Mouse (Mus musculus) lung, embryonic 15.5 days (tissue): ENCODE measurements around the gene Ghrhr. TPM values are rescaled to one million over a fixed set of nuclear protein-coding genes. Genes with fewer than 3 reads are reported as not detected.
A peak's percentile ranks its signal among the peaks of the same experiment; 100 is the strongest.

ENCODE experiments used
- ATAC-seq: fragments of 200-750 bp; cut with Nextera tagmentation; 2 replicates; pipeline ENCODE4 v1.8.0; 2017; ENCODE audit warnings: moderate number of reproducible peaks, borderline replicate concordance; ENCODE audit not compliant: low FRiP score, low TSS enrichment; ENCODE audit errors: extremely low read depth
- H3K27ac ChIP-seq: fragments of 300-500 bp; sonication (generic); 2 replicates; pipeline ENCODE4 v1.5.1; 2015; ENCODE audit warnings: moderate library complexity, mild to moderate bottlenecking, inconsistent platforms
- H3K27me3 ChIP-seq: fragments of 300-500 bp; sonication (generic); 2 replicates; pipeline ENCODE4 v1.6.1; 2015; ENCODE audit warnings: inconsistent platforms
- H3K36me3 ChIP-seq: fragments of 300-500 bp; sonication (generic); 2 replicates; pipeline ENCODE4 v1.6.1; 2015; ENCODE audit warnings: inconsistent platforms
- H3K4me1 ChIP-seq: fragments of 300-500 bp; sonication (generic); 2 replicates; pipeline ENCODE4 v1.6.1; 2015; ENCODE audit warnings: inconsistent platforms
- H3K4me2 ChIP-seq: fragments of 300-500 bp; sonication (generic); 2 replicates; pipeline ENCODE4 v1.6.1; 2015; ENCODE audit warnings: inconsistent platforms, mild to moderate bottlenecking, moderate library complexity
- H3K4me3 ChIP-seq: fragments of 300-500 bp; sonication (generic); 2 replicates; pipeline ENCODE4 v1.5.1; 2015; ENCODE audit warnings: mild to moderate bottlenecking, inconsistent platforms
- H3K9ac ChIP-seq: fragments of 300-500 bp; sonication (generic); 2 replicates; pipeline ENCODE4 v1.6.1; 2015; ENCODE audit warnings: inconsistent platforms
- H3K9me3 ChIP-seq: fragments of 300-500 bp; sonication (generic); 2 replicates; pipeline ENCODE4 v1.6.1; 2016; ENCODE audit warnings: inconsistent platforms
- WGBS: fragments of 180-500 bp; shearing (Covaris S2); methylation state at CpG from one replicate; pipeline ENCODE4 v1.1.7; 2015; 5-methylcytosine and 5-hydroxymethylcytosine counted together
- polyA plus RNA-seq: library from polyadenylated mRNA; unstranded; fragments of >200 nt; fragmentation: Nextera tagmentation; extraction: Ambion mirVana; gene quantifications from 2 replicates; pipeline ENCODE4 v1.2.1, GENCODE M21; 2015

Ghrhr gene
- polyA plus RNA-seq, 1 experiment from 2014 or later: 0.09 TPM

DNA sequence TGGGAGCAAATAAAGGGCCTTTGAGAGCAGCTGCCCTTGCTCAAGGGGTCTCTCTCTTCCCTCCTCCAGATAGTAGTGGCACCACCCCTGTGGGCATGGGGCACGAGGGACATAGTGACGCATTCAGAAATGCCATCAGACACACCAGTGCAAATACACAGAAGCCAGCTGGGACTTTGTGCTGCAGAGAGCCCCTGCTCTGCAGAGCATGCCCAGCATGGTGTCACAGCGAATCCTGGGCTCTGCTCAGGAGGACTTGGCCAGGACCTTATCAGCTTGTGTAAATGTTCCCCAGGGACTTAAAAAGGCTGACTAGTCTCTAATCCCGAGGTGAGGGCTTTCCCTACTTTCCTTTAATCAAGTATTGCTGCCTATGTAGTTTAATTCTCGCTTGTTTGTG is 34.4 kb upstream of the Ghrhr start:
- Histone ChIP-seq H3K27ac (peak overlapping the region; percentile 75), H3K27me3 (no peaks in the 10 kb centered on the region), H3K9ac (no peak overlapping the region), H3K36me3 (no peaks in the 10 kb centered on the region), H3K4me1 (peaks cover 74% of the 10 kb centered on the region), H3K4me2 (peak overlapping the region; percentile 21; the same call in 1 of the 2 replicates), H3K9me3 (no peaks in the 10 kb centered on the region), H3K4me3 (no peak overlapping the region)
- ATAC-seq: peak; percentile 58; the same call in 1 of the 2 replicates
- WGBS: 8% methylated on average over 5 of the region's 5 CpGs

DNA sequence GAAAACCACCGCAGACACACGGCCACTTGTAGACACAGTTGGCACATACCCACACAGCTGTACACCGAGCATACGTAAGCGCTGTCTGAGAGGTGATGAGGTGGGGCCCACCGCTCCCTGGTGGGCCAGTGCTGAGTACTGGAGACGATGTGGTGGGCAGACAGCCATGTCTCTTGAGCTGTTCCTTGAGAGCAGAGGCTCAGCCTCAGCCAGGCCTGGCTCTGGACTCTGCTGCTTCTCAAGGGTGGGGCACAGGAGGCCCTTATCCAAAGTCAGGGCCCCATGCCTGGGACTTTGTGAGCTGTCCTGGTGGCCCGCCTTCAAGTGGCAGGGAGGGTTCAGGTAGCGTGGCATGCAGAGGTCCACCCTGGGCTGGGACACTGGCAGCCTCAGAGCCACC is 33.8 kb upstream of the Ghrhr start:
- Histone ChIP-seq H3K9me3 (no peaks in the 10 kb centered on the region), H3K9ac (peak overlapping the region; percentile 9; the same call in 1 of the 2 replicates), H3K4me3 (no peak overlapping the region), H3K27ac (peak overlapping the region; percentile 85), H3K4me2 (no peak overlapping the region), H3K27me3 (no peaks in the 10 kb centered on the region), H3K36me3 (no peaks in the 10 kb centered on the region), H3K4me1 (peaks cover 67% of the 10 kb centered on the region)
- ATAC-seq: peak; percentile 48; the same call in 1 of the 2 replicates
- WGBS: 32% methylated on average over 9 of the region's 9 CpGs

DNA sequence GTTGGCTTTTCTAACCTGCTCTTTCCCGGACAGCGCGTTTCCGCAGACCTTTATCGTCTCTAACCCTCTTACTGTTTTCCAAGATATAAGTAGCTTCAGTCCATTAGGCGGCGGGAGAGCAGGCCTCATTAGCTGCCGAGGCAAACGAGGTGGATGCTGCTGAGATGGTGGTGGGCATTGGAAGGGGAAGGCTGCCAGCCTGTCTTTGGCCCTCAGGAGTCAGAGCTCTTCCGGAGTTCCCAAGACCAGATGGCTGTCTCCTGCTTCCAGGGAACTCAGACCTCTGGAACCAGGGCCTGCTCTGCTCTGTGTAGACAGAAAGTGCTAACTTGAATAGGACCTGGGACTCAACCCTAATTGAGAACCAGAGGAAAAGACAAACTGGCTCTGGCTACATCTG is 32.6 kb upstream of the Ghrhr start:
- WGBS: 80% methylated on average over 10 of the region's 10 CpGs
- no peak for ATAC-seq
- Histone ChIP-seq H3K4me3 (no peak overlapping the region), H3K4me2 (no peak overlapping the region), H3K4me1 (peaks cover 56% of the 10 kb centered on the region), H3K9me3 (no peaks in the 10 kb centered on the region), H3K9ac (0 out of 2 replicates have a peak overlapping the region, but pooled peaks have one; percentile 4), H3K27ac (no peak overlapping the region), H3K36me3 (no peaks in the 10 kb centered on the region), H3K27me3 (no peaks in the 10 kb centered on the region)

DNA sequence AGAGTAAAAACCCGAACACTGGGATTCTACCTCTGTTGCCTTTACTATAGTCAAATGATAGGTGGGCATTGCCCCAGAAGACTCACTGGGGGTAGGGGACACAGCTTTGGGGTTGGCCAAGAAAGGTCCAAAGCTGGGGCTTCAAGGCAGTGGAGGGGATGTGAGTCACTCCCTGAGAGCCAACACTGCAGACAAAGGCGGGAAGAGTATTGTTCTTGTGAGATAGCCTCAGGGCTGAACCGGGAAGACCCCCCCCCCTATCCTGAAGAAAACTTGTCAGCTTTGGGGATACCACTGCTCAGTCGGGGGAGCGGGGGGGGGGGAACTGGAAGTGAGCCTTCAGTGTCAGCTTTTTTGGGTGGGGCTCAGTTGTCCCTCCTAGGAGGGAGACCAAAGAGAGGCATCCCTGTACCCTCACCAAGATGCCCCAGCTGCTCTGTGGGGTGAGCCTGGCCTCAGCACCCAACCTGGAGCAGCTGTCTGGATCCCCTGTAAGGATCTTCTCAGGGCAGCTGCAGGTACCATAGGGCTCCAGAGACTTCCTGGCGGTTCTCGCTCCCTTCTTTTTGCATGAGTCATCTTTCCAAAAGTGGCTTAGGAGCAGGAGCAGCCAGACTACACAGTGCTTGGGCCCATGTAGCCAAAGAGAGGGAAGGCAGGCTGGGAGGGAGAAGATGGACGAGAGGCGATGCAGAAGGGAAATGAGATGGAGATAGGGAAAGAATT is 31.6 kb upstream of the Ghrhr start:
- no peak for ATAC-seq
- H3K9ac ChIP-seq: no peak overlapping the region
- 70% methylated on average over 9 of the region's 9 CpGs for WGBS
- H3K27ac ChIP-seq: no peak overlapping the region
- peaks cover 51% of the 10 kb centered on the region for H3K4me1 ChIP-seq
- H3K9me3 ChIP-seq: no peaks in the 10 kb centered on the region
- no peaks in the 10 kb centered on the region for H3K27me3 ChIP-seq
- no peak overlapping the region for H3K4me2 ChIP-seq
- H3K4me3 ChIP-seq: no peak overlapping the region
- no peaks in the 10 kb centered on the region for H3K36me3 ChIP-seq

DNA sequence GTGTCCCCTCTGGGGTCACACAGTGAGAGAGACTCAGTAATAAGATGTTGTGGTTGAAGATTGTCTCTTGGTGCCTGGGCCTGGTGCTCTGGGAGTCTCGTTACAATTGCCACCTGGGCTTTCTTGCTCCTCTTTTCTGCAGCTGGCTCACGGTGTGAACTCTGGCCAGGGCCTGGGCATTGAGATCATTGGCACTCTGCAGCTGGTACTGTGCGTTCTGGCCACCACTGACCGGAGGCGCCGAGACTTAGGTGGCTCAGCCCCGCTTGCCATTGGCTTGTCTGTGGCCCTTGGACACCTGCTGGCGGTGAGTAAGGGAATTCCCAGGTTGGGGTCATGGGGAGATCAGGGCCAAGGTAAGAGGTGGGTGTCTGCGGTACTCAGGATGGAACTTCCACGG is 30.8 kb upstream of the Ghrhr start:
- Histone ChIP-seq H3K4me1 (peaks cover 44% of the 10 kb centered on the region), H3K36me3 (no peaks in the 10 kb centered on the region), H3K4me3 (no peak overlapping the region), H3K4me2 (no peak overlapping the region), H3K27ac (no peak overlapping the region), H3K9me3 (no peaks in the 10 kb centered on the region), H3K9ac (no peak overlapping the region), H3K27me3 (no peaks in the 10 kb centered on the region)
- no peak for ATAC-seq
- 90% methylated on average over 10 of the region's 10 CpGs for WGBS

DNA sequence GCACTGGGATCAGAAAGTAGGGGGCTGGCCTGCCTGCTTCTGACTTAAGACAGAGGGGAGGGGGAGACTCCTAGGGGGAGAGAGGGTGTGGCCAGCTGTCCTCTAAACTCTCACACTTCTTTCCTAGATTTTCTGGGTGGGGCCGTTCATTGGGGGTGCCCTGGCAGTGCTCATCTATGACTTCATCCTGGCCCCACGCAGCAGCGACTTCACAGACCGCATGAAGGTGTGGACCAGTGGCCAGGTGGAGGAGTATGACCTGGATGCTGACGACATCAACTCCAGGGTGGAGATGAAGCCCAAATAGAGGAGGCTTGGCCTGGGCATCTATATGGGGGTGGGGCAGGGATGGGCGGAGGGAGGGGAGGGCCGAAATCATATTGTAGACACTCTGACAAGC is 29.6 kb upstream of the Ghrhr start:
- WGBS: 76% methylated on average over 7 of the region's 7 CpGs
- H3K36me3 ChIP-seq: no peaks in the 10 kb centered on the region

DNA sequence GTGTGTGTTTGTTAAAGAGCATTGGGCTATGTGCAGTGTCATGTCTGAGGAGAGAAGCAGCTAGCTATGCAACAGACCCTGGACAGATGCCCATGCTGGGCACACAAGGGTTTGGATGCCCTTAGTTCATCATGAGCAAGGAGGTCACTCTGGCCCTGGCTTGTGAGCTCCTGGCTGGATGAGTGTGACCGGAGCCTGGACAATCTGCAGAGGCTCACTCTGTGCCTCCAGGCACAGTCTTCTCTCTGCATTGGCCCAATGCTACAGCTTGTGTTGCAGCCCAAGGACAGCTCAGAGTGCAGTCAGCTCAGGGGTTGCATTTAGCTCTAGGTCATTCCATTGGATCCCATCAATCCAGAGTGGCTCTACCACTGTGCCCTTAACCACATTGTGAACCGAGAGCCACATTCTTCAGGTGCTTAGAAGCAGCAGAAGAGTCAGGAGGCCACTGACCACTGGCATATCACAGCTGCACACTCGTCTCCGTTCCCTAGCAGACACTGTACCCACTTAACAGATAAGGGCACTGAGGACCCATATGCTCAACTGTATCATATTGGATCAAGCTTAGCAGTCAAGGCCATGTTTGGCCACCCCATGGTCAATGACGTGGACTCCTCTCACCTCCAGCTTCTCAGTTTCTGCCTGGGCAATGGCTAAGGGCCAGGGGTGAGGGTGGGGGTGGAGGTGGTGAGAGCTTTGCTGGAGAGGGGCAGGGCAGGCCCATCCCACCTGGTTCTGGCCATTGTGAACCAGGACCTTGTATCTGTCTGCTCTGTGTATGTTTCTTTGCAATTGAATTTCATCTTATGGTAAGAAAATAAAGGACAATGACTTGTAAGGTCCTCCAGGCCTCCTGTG is 28.2 kb upstream of the Ghrhr start:
- Histone ChIP-seq H3K27ac (no peak overlapping the region), H3K27me3 (no peaks in the 10 kb centered on the region), H3K36me3 (no peaks in the 10 kb centered on the region), H3K9ac (no peak overlapping the region), H3K9me3 (no peaks in the 10 kb centered on the region), H3K4me1 (peaks cover 19% of the 10 kb centered on the region), H3K4me3 (no peak overlapping the region), H3K4me2 (no peak overlapping the region)
- ATAC-seq: no peak
- 81% methylated on average over 5 of the region's 5 CpGs for WGBS

More for the DNA sequence above, 29.6 kb upstream of the Ghrhr start:
- Histone ChIP-seq H3K27me3 (no peaks in the 10 kb centered on the region), H3K4me1 (peaks cover 31% of the 10 kb centered on the region), H3K9me3 (no peaks in the 10 kb centered on the region), H3K9ac (no peak overlapping the region), H3K27ac (no peak overlapping the region), H3K4me2 (no peak overlapping the region), H3K4me3 (no peak overlapping the region)
- ATAC-seq: no peak

DNA sequence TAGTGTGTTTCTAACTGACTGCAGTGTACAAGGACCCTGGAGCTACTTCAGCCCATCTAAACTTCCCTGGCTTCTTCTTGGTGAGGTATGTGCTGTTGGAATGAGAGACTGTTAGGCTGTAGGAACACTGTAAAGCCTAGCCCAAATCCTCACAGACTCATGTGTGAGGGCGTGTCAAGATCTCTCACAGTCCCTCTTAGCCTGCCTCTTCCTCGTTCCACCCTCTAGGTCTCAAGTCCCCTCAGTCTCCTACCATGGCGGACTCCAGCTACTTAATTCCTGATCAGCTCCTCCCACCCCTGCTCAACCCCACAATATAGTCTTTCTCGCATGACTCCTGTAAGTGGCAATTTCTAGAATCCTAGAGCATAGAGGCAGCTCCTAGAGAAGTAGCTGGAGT is 26.9 kb upstream of the Ghrhr start:
- WGBS: 56% methylated on average over 4 of the region's 4 CpGs
- Histone ChIP-seq H3K4me1 (peaks cover 8% of the 10 kb centered on the region; the same call in 1 of the 2 replicates), H3K27me3 (no peaks in the 10 kb centered on the region), H3K27ac (no peak overlapping the region), H3K9me3 (no peaks in the 10 kb centered on the region), H3K36me3 (no peaks in the 10 kb centered on the region), H3K4me3 (no peak overlapping the region), H3K9ac (no peak overlapping the region), H3K4me2 (no peak overlapping the region)
- peak; percentile 24; the same call in 1 of the 2 replicates for ATAC-seq

DNA sequence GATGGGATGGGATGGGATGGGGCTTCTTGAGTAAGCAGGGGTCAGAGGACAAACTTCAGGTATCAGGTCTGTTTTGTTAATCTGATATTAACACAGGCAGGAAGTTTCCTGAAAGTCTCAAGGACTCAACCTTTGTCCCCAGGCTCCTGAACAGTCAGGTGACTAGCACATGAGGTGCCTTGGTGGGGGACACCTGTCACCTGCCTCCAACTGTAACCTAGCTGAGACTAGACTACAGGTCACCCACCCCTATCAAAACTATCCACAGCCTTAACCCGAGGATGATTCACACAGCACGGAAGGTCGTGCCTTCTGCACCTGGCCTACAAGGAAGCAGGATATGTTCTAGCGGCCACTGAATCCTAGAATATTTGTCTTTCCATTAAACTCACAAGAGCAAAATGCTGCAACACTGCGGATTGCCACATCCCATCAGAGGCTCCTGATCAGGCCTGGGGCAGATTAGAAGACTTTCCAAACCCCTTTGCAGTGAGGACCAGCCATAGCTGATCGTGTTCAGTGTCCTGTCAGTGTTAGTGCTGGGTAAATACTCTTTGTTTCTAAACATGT is 25.6 kb upstream of the Ghrhr start:
- Histone ChIP-seq H3K27me3 (no peaks in the 10 kb centered on the region), H3K9ac (no peak overlapping the region), H3K27ac (no peak overlapping the region), H3K4me2 (no peak overlapping the region), H3K9me3 (no peaks in the 10 kb centered on the region), H3K36me3 (no peaks in the 10 kb centered on the region), H3K4me1 (peaks cover 15% of the 10 kb centered on the region), H3K4me3 (no peak overlapping the region)
- 87% methylated on average over 6 of the region's 6 CpGs for WGBS
- ATAC-seq: no peak

DNA sequence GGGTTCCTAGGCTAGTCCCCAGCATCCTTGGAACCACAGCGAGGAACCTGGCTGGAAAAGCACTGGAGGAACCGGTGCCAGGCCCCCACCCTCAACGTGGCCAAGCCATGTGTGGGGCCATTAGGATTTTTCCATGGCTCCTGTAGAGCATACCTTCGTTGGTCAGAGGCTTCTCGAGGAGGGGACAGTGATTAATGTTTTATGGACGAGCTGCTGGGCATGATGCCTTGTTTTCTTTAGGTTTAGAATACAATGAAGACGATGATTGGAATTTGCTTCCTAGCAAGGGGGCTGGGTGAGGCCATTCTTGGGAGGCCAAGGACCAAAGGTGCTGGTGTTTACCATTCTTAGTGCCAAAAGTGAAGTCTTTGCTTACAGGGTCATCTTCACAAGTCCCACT is 24.4 kb upstream of the Ghrhr start:
- WGBS: 47% methylated on average over 7 of the region's 7 CpGs
- Histone ChIP-seq H3K9me3 (no peaks in the 10 kb centered on the region), H3K9ac (no peak overlapping the region), H3K4me3 (no peak overlapping the region), H3K4me1 (peaks cover 27% of the 10 kb centered on the region), H3K27me3 (no peaks in the 10 kb centered on the region), H3K27ac (no peak overlapping the region), H3K4me2 (no peak overlapping the region), H3K36me3 (no peaks in the 10 kb centered on the region)
- ATAC-seq: no peak

DNA sequence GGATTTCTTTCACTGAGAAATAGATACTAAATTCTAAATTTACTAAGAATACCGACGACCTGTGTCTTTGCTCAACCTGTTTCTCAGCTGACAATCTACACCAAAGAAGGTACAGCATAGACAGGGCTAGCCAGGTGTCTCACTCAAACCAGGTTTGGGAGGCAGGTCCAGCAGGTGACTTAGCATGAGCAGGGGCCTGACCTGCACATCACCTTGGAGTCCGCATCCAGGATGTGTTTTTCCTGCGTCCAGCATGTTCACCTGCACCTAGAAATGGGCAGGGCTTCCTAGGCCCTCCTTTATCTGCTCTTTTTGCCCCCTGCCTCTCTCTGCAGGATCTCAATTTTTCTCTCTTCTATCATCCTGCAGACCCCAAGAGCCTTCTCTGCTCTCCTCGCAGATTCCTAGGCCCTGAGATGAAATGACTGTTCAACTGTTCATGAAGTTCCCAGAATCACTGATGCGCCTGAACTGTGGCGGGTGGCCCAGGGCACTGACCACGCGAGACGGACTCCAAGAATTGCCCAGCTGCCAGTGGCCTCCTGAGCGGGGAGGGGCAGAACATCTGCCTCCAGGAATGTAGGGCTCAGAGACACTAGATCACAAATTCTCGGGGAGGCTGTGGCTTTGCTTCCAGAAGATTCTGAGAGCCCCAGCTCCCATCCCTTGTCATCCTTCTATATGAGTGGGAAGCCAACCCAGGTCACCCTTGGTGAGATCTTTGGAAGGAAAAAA is 22.2 kb upstream of the Ghrhr start:
- 73% methylated on average over 12 of the region's 12 CpGs for WGBS
- no peak for ATAC-seq
- H3K4me1 ChIP-seq: peaks cover 40% of the 10 kb centered on the region

More for the DNA sequence above, 22.2 kb upstream of the Ghrhr start:
- H3K27me3 ChIP-seq: no peaks in the 10 kb centered on the region
- no peaks in the 10 kb centered on the region for H3K36me3 ChIP-seq
- H3K4me3 ChIP-seq: no peak overlapping the region
- H3K4me2 ChIP-seq: no peak overlapping the region
- H3K9me3 ChIP-seq: no peaks in the 10 kb centered on the region
- no peak overlapping the region for H3K9ac ChIP-seq
- H3K27ac ChIP-seq: no peak overlapping the region
